Mouse (Mus musculus): Measurements from ENCODE around the gene Pnpla1. TPM values are rescaled to one million over a fixed set of nuclear protein-coding genes. Genes with fewer than 3 reads are reported as not detected.
"Not testable (repeated sequence)": the region's sequence is repeated elsewhere in the genome, so short reads cannot be mapped to it uniquely, and the experiment has no call there.

The Pnpla1 gene
- 0.02 TPM in 1 of 2 replicates, not detected in the other for polyA plus RNA-seq (2012; rRNA removed)

DNA sequence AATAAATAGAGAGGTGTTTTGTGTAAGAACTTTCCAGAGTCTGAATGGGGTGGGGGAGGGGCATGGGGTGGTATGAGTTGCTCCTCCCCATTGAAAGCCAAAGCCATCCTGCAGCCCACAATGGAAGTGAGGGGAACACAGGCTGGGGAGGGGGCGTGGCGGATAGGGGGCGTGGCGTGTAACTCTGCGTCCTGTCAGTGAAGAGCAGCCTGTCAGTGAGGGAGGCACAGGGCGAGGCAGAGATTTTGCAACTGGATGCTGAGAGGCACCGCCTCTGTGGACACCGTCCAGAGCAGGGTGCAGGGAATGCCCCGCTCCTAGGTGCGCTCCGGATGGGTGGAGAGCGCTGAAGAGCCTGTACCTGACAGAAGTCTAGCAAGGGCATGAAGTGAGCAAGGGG, at the start of gene Pnpla1:
TSS of gene Pnpla1 (plus strand) at position 207 of the 400 bp plus-strand sequence.
- no peak for DNase-seq (ENCODE audit: low read depth in 1 of 2, low spot score in 2 of 2)
- no peak for TF ChIP-seq CTCF (IDR thresholded peaks at IDR 0.05; ENCODE audit: extremely low read depth, insufficient read depth, insufficient read length, insufficient replicate concordance)
- no peak for TF ChIP-seq POLR2A (IDR thresholded peaks at IDR 0.05; ENCODE audit: low read depth, low read length)
- WGBS: 67% methylated on average over 12 of the region's 12 CpGs

GRCm38 (mm10) chr17:28808714-28809113, 49.5 kb upstream of the Pnpla1 start:
- H3K4me1 ChIP-seq (ENCODE audit: control insufficient read depth, insufficient read depth, insufficient read length): no peaks in the 10 kb centered on the region

More for the DNA sequence above, at the start of gene Pnpla1:
- H3K27ac ChIP-seq (ENCODE audit: insufficient read depth, low read length): no peak within 1 kb of the TSS
- H3K27me3 ChIP-seq (ENCODE audit: control insufficient read depth, insufficient read depth, low read length): no peaks in the 10 kb centered on the region
- H3K4me3 ChIP-seq (ENCODE audit: extremely low read depth, insufficient read depth, insufficient read length): no peak within 1 kb of the TSS
- no peaks in the 10 kb centered on the region for H3K4me1 ChIP-seq (ENCODE audit: control insufficient read depth, insufficient read depth, insufficient read length)
- no peaks in the 10 kb centered on the region for H3K36me3 ChIP-seq (ENCODE audit: control insufficient read depth, insufficient read depth, low read length)

GRCm38 (mm10) chr17:28809175-28809831, 48.9 kb upstream of the Pnpla1 start:
- no peak overlapping the region for H3K4me3 ChIP-seq (ENCODE audit: extremely low read depth, insufficient read depth, insufficient read length)
- no peak for TF ChIP-seq POLR2A (IDR thresholded peaks at IDR 0.05; ENCODE audit: low read depth, low read length)
- no peak for TF ChIP-seq CTCF (IDR thresholded peaks at IDR 0.05; ENCODE audit: extremely low read depth, insufficient read depth, insufficient read length, insufficient replicate concordance)
- no peak overlapping the region for H3K27ac ChIP-seq (ENCODE audit: insufficient read depth, low read length)
- H3K36me3 ChIP-seq (ENCODE audit: control insufficient read depth, insufficient read depth, low read length): peaks cover 23% of the 10 kb centered on the region
- no peaks in the 10 kb centered on the region for H3K27me3 ChIP-seq (ENCODE audit: control insufficient read depth, insufficient read depth, low read length)
- H3K4me1 ChIP-seq (ENCODE audit: control insufficient read depth, insufficient read depth, insufficient read length): no peaks in the 10 kb centered on the region
- DNase-seq (ENCODE audit: low read depth in 1 of 2, low spot score in 2 of 2): no peak
- 88% methylated on average over 10 of the region's 10 CpGs for WGBS

More at GRCm38 (mm10) chr17:28808714-28809113, 49.5 kb upstream of the Pnpla1 start:
- H3K27ac ChIP-seq (ENCODE audit: insufficient read depth, low read length): no peak overlapping the region
- 96% methylated on average over 8 of the region's 8 CpGs for whole genome bisulfite sequencing
- H3K36me3 ChIP-seq (ENCODE audit: control insufficient read depth, insufficient read depth, low read length): peaks cover 23% of the 10 kb centered on the region
- TF ChIP-seq CTCF (IDR thresholded peaks at IDR 0.05; ENCODE audit: extremely low read depth, insufficient read depth, insufficient read length, insufficient replicate concordance) (no peak), POLR2A (IDR thresholded peaks at IDR 0.05; ENCODE audit: low read depth, low read length) (no peak)
- H3K27me3 ChIP-seq (ENCODE audit: control insufficient read depth, insufficient read depth, low read length): no peaks in the 10 kb centered on the region
- DNase-seq (ENCODE audit: low read depth in 1 of 2, low spot score in 2 of 2): no peak
- H3K4me3 ChIP-seq (ENCODE audit: extremely low read depth, insufficient read depth, insufficient read length): no peak overlapping the region

DNA sequence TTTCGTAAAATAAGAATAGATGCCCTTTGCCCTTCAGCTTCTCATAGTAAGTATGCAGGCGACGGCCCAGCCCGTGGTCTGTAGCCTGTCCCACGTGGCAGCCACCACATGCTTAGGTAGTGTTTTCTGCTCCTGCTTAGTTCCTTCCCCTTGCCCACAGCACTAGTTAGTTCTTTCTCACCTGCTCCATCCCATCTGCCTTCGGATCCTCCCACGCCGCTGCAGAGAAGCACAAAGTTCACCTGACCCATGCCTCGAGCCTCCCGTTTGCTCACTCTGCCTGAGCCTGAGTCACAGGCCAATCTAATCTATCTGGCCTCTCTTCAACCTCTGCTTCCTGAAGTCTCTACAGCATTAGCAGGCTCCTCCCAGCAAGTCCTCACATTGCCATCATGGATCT, 45.9 kb upstream of the Pnpla1 start:
- Histone ChIP-seq H3K27ac (ENCODE audit: insufficient read depth, low read length) (no peak overlapping the region), H3K4me3 (ENCODE audit: extremely low read depth, insufficient read depth, insufficient read length) (no peak overlapping the region), H3K27me3 (ENCODE audit: control insufficient read depth, insufficient read depth, low read length) (no peaks in the 10 kb centered on the region), H3K4me1 (ENCODE audit: control insufficient read depth, insufficient read depth, insufficient read length) (no peaks in the 10 kb centered on the region), H3K36me3 (ENCODE audit: control insufficient read depth, insufficient read depth, low read length) (peaks cover 21% of the 10 kb centered on the region)
- WGBS: 92% methylated on average over 10 of the region's 10 CpGs
- TF ChIP-seq POLR2A (IDR thresholded peaks at IDR 0.05; ENCODE audit: low read depth, low read length) (no peak), CTCF (IDR thresholded peaks at IDR 0.05; ENCODE audit: extremely low read depth, insufficient read depth, insufficient read length, insufficient replicate concordance) (no peak)
- no peak for DNase-seq (ENCODE audit: low read depth in 1 of 2, low spot score in 2 of 2)

DNA sequence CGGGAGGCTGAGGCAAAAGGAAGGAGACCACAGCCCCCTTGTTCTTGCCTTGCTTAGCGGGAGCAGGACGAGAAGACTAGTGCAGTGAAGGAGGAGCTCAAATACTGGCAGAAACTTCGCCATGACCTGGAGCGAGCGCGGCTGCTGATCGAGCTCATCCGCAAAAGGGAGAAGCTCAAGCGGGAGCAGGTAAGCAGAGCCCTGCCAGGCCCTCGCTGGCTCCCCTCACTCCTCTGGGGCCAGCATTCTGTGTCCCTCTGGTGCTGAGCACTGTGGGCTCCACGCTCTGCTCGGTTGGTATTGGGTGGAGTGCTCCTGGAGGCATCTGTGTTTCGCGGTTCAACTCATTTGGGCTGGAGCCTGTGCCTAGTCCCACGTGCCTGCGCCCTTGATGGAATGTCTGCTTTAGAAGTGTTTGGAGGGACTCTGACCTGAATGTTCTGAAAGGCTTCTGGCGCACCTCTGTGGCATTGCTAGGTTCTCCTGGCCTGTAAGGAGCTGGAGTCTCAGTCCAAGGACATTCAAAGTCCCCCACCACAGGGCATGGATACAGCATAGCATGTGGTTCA, 43.6 kb upstream of the Pnpla1 start:
- 96% methylated on average over 18 of the region's 18 CpGs for WGBS
- Histone ChIP-seq H3K4me3 (ENCODE audit: extremely low read depth, insufficient read depth, insufficient read length) (no peak overlapping the region), H3K27ac (ENCODE audit: insufficient read depth, low read length) (no peak overlapping the region), H3K4me1 (ENCODE audit: control insufficient read depth, insufficient read depth, insufficient read length) (no peaks in the 10 kb centered on the region), H3K36me3 (ENCODE audit: control insufficient read depth, insufficient read depth, low read length) (peaks cover 28% of the 10 kb centered on the region), H3K27me3 (ENCODE audit: control insufficient read depth, insufficient read depth, low read length) (no peaks in the 10 kb centered on the region)
- no peak for DNase-seq (ENCODE audit: low read depth in 1 of 2, low spot score in 2 of 2)
- TF ChIP-seq CTCF (IDR thresholded peaks at IDR 0.05; ENCODE audit: extremely low read depth, insufficient read depth, insufficient read length, insufficient replicate concordance) (no peak), POLR2A (IDR thresholded peaks at IDR 0.05; ENCODE audit: low read depth, low read length) (no peak)

DNA sequence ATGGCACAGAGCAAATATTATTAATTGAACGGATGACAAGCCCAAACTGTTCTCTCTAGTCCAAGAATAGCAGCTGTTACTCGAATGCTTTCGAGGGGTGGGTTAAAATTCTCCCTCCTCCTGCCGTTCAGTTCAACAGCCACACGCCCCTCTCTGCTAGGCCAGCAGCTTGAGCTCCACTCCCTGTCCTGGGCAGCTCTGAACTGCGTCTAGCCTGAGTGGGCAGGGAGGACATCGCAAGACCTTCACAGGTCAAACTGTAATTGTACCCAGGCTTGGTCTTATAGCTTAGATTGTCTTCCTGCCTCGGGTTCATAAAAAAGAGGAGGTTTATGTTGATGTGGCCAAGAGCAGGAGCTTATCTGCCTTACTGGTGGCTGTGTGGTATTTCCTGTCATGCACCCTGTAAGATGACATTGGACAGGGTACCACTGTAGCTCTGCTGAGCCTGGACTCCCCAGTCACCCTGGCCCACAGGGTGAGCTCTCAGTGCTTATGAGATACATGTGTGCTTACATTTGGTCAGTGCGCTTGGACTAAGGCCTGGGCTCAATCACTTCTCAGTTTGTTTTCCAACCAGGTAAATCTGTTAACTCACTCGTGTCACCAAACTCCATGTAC, 42.7 kb upstream of the Pnpla1 start:
- Histone ChIP-seq H3K4me1 (ENCODE audit: control insufficient read depth, insufficient read depth, insufficient read length) (no peaks in the 10 kb centered on the region), H3K4me3 (ENCODE audit: extremely low read depth, insufficient read depth, insufficient read length) (no peak overlapping the region), H3K36me3 (ENCODE audit: control insufficient read depth, insufficient read depth, low read length) (peaks cover 27% of the 10 kb centered on the region), H3K27ac (ENCODE audit: insufficient read depth, low read length) (no peak overlapping the region), H3K27me3 (ENCODE audit: control insufficient read depth, insufficient read depth, low read length) (no peaks in the 10 kb centered on the region)
- no peak for TF ChIP-seq CTCF (IDR thresholded peaks at IDR 0.05; ENCODE audit: extremely low read depth, insufficient read depth, insufficient read length, insufficient replicate concordance)
- no peak for TF ChIP-seq POLR2A (IDR thresholded peaks at IDR 0.05; ENCODE audit: low read depth, low read length)
- WGBS: 84% methylated on average over 10 of the region's 10 CpGs
- DNase-seq (ENCODE audit: low read depth in 1 of 2, low spot score in 2 of 2): no peak

DNA sequence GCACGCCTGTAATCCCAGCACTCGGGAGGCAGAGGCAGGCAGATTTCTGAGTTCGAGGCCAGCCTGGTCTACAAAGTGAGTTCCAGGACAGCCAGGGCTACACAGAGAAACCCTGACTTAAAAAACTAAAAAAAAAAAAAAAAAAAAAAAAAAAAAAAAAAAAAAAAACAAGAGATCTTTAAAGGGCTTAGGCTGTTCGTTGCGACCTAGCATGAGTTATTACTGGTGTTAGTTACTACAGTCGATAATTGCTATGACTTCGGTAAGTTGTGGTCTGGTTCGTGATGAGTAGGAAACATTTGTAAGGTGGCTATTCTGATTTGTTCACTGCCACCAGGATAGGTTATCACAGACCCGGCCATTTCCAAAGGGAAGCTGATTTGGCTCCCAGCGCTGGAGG, 41.9 kb upstream of the Pnpla1 start:
- 96% methylated on average over 10 of the region's 10 CpGs for WGBS
- H3K27ac ChIP-seq (ENCODE audit: insufficient read depth, low read length); H3K4me1 ChIP-seq (ENCODE audit: control insufficient read depth, insufficient read depth, insufficient read length); DNase-seq (ENCODE audit: low read depth in 1 of 2, low spot score in 2 of 2); H3K4me3 ChIP-seq (ENCODE audit: extremely low read depth, insufficient read depth, insufficient read length); H3K27me3 ChIP-seq (ENCODE audit: control insufficient read depth, insufficient read depth, low read length): not testable (repeated sequence)
- peaks cover 28% of the 10 kb centered on the region for H3K36me3 ChIP-seq (ENCODE audit: control insufficient read depth, insufficient read depth, low read length)
